Mouse (Mus musculus) cerebellum, adult 2 months (tissue): Measurements from ENCODE around the gene Wnt10a. TPM values are rescaled to one million over a fixed set of nuclear protein-coding genes. Genes with fewer than 3 reads are reported as not detected.

Source experiments
- DNase-seq, 2 experiments: peaks; one replicate each; pipeline ENCODE4 v3.0.0; 2021
- H3K27ac ChIP-seq: fragments of 200-500 bp; 2 replicates; pipeline ENCODE4 v1.5.1; 2012; ENCODE audit warnings: low read length, control low read depth, inconsistent platforms; ENCODE audit not compliant: insufficient read depth
- H3K27me3 ChIP-seq: fragments of 200-500 bp; 2 replicates; pipeline ENCODE4 v1.6.1; 2012; ENCODE audit warnings: inconsistent platforms, mild to moderate bottlenecking, low read length, moderate library complexity; ENCODE audit not compliant: control insufficient read depth, insufficient read depth
- H3K4me1 ChIP-seq: fragments of 200-500 bp; 2 replicates; pipeline ENCODE4 v1.6.1; 2011; ENCODE audit warnings: low read length; ENCODE audit not compliant: control insufficient read depth, insufficient read depth
- H3K4me3 ChIP-seq: fragments of 200-500 bp; replicated peaks from 2 replicates; pipeline ENCODE3; 2011; ENCODE audit warnings: mild to moderate bottlenecking, low read depth, low read length, control low read depth; ENCODE audit not compliant: insufficient read depth
- CTCF ChIP-seq: fragments of 200-500 bp; IDR thresholded peaks from 2 replicates; pipeline ENCODE4 v1.5.1; 2011; ENCODE audit warnings: low read depth, mild to moderate bottlenecking, control low read depth, low read length, moderate library complexity, borderline replicate concordance; ENCODE audit not compliant: insufficient read depth
- POLR2A ChIP-seq: fragments of 200-500 bp; IDR thresholded peaks from 2 replicates; pipeline ENCODE4 v1.6.1; 2011; ENCODE audit warnings: low read length, control low read depth, borderline replicate concordance; ENCODE audit not compliant: insufficient read depth
- WGBS: fragments of 180-500 bp; shearing (Covaris S2); methylation state at CpG from one replicate; pipeline ENCODE4 v1.1.7; 2018; 5-methylcytosine and 5-hydroxymethylcytosine counted together
- polyA plus RNA-seq: library from polyadenylated mRNA; depleted of rRNA; stranded (reverse); fragments of >200 nt; gene quantifications from 2 replicates; pipeline ENCODE4 v1.2.3, GENCODE M21; 2012

Gene Wnt10a
- polyA plus RNA-seq, 1 experiment: 0.36 TPM

DNA sequence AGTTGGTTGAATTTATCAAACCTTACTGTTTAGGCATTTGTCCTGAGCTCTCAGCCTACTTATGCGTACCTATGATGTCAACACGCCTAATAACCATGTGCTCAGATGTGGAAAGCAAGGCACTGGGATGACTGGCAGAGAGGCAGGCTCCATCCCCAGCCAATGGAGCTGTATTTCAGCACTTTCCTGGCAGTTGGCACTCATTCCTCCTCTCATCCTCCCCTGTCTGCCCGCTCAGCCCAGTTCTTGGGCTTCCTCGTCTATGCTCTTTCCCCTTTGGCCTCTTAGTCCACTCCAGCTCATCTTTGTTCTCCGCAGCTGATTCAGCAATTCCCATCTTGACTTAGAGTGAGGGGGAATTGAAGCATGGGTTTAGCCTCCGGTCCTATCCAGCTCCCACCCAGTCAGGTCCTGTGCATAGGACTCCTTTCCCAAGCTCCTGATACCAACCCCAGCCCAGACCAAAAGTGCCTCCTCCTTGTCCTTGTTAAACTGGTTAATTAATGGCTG lies 10.4 kb downstream of the Wnt10a start:
- H3K4me3 ChIP-seq: no peak overlapping the region
- DNase-seq: no peak
- H3K4me1 ChIP-seq: no peaks in the 10 kb centered on the region
- 80% methylated on average over 6 of the region's 6 CpGs for WGBS
- TF ChIP-seq CTCF: no peak
- TF ChIP-seq POLR2A: no peak
- peaks cover 1% of the 10 kb centered on the region; the same call in 1 of the 2 replicates for H3K27me3 ChIP-seq
- no peak overlapping the region for H3K27ac ChIP-seq

DNA sequence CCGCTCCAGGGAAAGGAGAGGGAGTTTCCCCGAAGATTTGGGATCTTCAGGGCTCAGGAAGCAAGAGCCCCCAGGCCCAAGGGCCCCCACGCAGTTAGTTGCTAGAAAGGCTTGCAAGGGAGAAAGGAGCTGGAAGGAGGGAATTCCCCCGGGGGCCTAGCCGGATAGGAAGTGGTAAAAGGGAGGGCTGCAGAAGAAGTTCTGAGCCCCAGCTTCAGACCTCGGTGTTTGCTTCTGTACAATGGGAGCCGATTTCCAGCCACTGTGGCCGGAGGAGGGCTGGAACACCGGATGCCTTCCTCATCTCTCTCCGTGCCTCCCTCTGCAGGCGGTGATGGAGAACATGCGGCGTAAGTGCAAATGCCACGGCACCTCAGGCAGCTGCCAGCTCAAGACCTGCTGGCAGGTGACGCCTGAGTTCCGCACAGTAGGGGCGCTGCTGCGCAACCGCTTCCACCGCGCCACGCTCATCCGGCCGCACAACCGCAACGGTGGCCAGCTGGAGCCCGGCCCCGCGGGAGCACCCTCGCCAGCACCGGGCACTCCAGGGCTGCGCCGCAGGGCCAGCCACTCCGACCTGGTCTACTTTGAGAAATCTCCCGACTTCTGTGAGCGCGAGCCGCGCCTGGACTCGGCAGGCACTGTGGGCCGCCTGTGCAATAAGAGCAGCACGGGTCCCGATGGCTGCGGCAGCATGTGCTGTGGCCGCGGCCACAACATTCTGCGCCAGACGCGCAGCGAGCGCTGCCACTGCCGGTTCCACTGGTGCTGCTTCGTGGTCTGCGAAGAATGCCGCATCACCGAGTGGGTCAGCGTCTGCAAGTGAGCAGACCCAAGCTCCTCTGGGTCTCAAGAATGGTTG lies 11.7 kb downstream of the Wnt10a start:
- 0 out of 2 replicates have a peak, but pooled peaks have one; percentile 24 for TF ChIP-seq CTCF
- TF ChIP-seq POLR2A: no peak
- WGBS: 2% methylated on average over 57 of the region's 57 CpGs
- H3K27me3 ChIP-seq: peaks cover 1% of the 10 kb centered on the region; the same call in 1 of the 2 replicates
- H3K4me3 ChIP-seq: peak overlapping the region; percentile 29
- no peak overlapping the region for H3K27ac ChIP-seq
- DNase-seq: peak; percentile 76 to 80
- 0 out of 2 replicates have a peak, but pooled peaks cover 3% of the 10 kb centered on the region for H3K4me1 ChIP-seq

DNA sequence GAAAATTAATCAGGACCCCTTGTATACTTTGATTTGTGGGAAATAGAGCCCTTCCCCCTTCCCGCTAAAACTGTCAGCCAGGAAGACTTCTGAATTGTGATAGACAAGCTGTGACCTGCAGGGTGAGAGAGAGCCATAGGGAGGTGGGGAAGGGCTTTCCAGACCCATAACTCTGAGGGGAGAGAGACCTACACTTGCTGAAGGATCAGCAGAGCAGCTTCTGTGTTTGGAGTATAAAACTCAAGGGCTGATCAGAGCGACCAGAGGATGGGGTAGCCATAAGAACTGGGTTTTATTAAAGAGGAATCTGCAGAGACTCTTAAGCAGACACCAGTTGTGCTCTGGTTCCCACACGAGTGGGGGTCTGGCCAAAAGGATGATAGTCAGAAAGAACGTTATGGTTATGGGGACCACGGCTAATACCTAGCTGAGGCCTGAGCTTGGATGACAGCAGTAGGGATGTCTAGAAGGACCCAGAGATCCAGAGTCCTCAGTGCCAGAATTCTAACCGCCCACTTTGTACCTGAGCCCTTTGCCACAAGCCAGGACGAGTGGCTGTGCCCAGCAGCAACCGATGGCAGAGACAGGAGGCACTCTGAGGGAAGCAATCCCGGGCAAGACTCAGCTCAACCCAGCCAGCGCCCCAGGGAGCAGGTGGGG lies 13.0 kb downstream of the Wnt10a start:
- no peak for TF ChIP-seq CTCF
- TF ChIP-seq POLR2A: no peak
- Histone ChIP-seq H3K4me3 (no peak overlapping the region), H3K27me3 (peaks cover 1% of the 10 kb centered on the region; the same call in 1 of the 2 replicates), H3K4me1 (0 out of 2 replicates have a peak, but pooled peaks cover 3% of the 10 kb centered on the region), H3K27ac (no peak overlapping the region)
- DNase-seq: no peak
- 64% methylated on average over 10 of the region's 10 CpGs for WGBS

DNA sequence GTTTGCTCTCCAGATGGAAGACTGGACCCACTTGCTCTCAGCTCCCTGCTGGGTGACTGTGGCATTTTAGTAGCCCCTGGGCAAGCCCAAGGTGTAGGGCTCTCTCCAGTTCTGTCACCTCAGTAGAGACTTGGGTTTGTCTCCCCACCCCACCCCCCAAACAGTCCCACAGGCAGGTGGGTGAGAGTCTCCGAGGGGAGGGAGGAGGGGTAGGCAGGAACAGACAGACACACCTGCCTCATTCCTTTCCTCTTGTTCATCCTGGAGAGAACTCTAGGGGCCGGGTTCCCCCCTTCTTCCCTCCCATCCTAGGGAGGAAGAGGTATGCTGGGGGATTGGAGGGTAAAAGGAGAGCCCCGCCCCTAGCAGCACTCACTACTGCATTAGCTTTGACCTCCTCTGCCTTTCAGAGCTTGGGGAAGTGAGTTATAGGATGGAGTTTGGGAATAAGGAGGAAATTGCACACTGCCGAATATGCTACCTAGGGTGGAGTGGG lies 14.1 kb downstream of the Wnt10a start:
- no peaks in the 10 kb centered on the region; the same call in 1 of the 2 replicates for H3K27me3 ChIP-seq
- H3K4me1 ChIP-seq: 0 out of 2 replicates have a peak, but pooled peaks cover 3% of the 10 kb centered on the region
- H3K4me3 ChIP-seq: no peak overlapping the region
- TF ChIP-seq CTCF: no peak
- no peak for TF ChIP-seq POLR2A
- DNase-seq: no peak
- 71% methylated on average over 4 of the region's 4 CpGs for WGBS
- no peak overlapping the region for H3K27ac ChIP-seq

DNA sequence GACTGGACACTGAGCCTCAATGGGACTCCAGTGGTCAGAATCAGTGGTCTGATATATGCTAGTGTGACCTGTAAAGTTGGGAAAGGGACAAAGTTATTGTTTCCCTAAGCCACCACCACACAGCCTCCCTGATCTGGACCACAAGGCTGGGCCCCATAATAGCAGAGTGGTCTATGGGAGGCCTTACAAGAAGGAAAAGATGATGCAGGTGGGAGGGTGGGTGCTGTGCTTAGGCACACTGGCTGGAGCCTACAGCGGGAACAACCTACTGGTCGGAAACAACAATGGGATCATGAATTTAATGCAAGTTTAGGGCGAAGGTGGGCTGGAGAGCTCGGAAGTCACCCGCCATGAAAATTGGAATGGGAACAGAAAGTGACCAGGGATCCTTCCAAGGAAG lies 14.5 kb downstream of the Wnt10a start:
- 63% methylated on average over 5 of the region's 5 CpGs for WGBS
- H3K27ac ChIP-seq: no peak overlapping the region

DNA sequence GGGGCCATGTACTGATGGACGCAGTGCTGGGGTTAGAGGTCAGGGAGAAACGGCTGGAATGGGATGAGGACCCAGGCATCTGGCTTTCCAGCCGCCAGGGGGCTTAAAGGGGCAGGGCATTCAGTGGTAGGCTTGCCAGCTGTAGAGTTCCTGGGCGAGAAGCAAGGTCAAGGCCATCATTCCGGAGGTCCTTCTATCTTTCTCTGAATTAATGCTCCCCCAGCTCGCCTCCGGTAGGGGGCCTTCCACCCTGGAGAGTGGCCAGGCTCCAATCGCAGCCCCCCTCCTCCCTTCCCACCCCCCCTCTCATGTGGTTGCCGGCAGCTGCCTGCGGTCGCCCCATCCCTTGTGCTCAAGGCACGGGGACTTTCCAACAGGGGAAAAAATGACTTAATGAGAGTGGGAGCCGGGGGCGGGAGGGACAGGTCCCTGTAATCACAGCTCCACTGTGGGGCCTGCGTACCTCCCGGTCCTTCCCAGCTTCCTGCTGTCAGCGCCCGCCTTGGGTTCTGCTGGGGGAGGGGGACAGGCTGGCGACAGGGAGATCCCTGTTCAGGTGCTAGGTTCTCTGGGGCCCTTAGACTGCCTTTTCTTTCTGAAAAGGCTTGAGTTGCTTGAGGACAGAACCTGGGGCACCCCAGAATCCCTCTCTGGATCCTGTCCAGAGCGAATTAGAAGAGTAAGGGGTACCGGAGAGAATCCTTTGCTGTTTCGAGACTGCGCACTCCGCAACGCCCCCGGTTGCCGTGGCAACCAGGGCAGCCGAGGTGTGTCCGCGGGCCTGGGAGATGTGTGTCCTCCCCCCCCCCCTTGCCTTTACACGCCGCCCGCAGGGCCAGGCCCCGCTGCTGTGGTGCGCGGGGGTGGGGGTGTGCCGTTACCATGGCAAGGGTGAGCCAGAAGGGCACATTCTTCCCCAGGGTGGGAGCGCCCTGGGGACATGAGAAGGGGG lies 15.3 kb downstream of the Wnt10a start:
- WGBS: 9% methylated on average over 38 of the region's 38 CpGs
- H3K4me1 ChIP-seq: 0 out of 2 replicates have a peak, but pooled peaks cover 3% of the 10 kb centered on the region
- H3K27ac ChIP-seq: no peak overlapping the region
- no peak overlapping the region for H3K4me3 ChIP-seq
- no peaks in the 10 kb centered on the region; the same call in 1 of the 2 replicates for H3K27me3 ChIP-seq
- no peak for TF ChIP-seq POLR2A
- TF ChIP-seq CTCF: no peak
- no peak for DNase-seq

More for the DNA sequence above, 14.5 kb downstream of the Wnt10a start:
- Histone ChIP-seq H3K4me1 (0 out of 2 replicates have a peak, but pooled peaks cover 3% of the 10 kb centered on the region), H3K27me3 (no peaks in the 10 kb centered on the region; the same call in 1 of the 2 replicates), H3K4me3 (no peak overlapping the region)
- no peak for DNase-seq
- no peak for TF ChIP-seq CTCF
- no peak for TF ChIP-seq POLR2A
